Mouse (Mus musculus) ES-E14 (cell line): Measurements from ENCODE around the gene Col25a1. TPM values are rescaled to one million over a fixed set of nuclear protein-coding genes. Genes with fewer than 3 reads are reported as not detected.
A peak's percentile ranks its signal among the peaks of the same experiment; 100 is the strongest.

Source experiments
- DNase-seq: peaks from one replicate; pipeline ENCODE4 v3.0.0-alpha.2; 2013; ENCODE audit warnings: low read depth, low spot score
- H3K27ac ChIP-seq: 2 replicates; pipeline ENCODE4 v1.5.1; 2012; ENCODE audit warnings: low read depth, mild to moderate bottlenecking, low read length, moderate library complexity, mixed read lengths; ENCODE audit not compliant: poor library complexity, insufficient read depth, severe bottlenecking
- H3K36me3 ChIP-seq: 2 replicates; pipeline ENCODE4 v1.6.1; 2012; ENCODE audit warnings: mild to moderate bottlenecking, low read length, moderate library complexity, mixed read lengths; ENCODE audit not compliant: control insufficient read depth, poor library complexity, insufficient read depth, severe bottlenecking
- H3K4me1 ChIP-seq, 2 experiments: fragments of 150-350 bp in 1 of 2; sonication (generic) in 1 of 2; 2 replicates each; pipeline ENCODE4 v1.6.1; 2012; ENCODE audit warnings: low read length in 2 of 2, mild to moderate bottlenecking in 1 of 2, mixed read lengths in 1 of 2; ENCODE audit not compliant: control insufficient read depth in 2 of 2, insufficient read depth in 2 of 2, poor library complexity in 1 of 2
- H3K4me3 ChIP-seq, 2 experiments: fragments of 150-350 bp in 1 of 2; sonication (generic) in 1 of 2; 2 replicates each; pipeline ENCODE4 v1.5.1; 2012; ENCODE audit warnings: low read length in 2 of 2, low read depth in 1 of 2, mild to moderate bottlenecking in 1 of 2, mixed read lengths in 1 of 2; ENCODE audit not compliant: insufficient read depth in 1 of 2, poor library complexity in 1 of 2, severe bottlenecking in 1 of 2
- H3K9ac ChIP-seq: 2 replicates; pipeline ENCODE4 v1.6.1; 2012; ENCODE audit warnings: low read depth, mild to moderate bottlenecking, low read length, mixed read lengths; ENCODE audit not compliant: poor library complexity, insufficient read depth, severe bottlenecking
- H3K9me3 ChIP-seq: fragments of 150-350 bp; sonication (generic); 2 replicates; pipeline ENCODE4 v1.6.1; 2012; ENCODE audit warnings: low read depth, mild to moderate bottlenecking, low read length; ENCODE audit not compliant: control insufficient read depth, insufficient read depth
- CHD2 ChIP-seq: IDR thresholded peaks from 2 replicates; pipeline ENCODE4 v1.6.1; 2014; ENCODE audit warnings: mild to moderate bottlenecking, low read depth, low read length, inconsistent platforms
- HCFC1 ChIP-seq: IDR thresholded peaks from 2 replicates; pipeline ENCODE4 v1.6.1; 2012; ENCODE audit warnings: low read length, inconsistent platforms, borderline replicate concordance; ENCODE audit not compliant: insufficient read depth
- MAFK ChIP-seq: IDR thresholded peaks from 2 replicates; pipeline ENCODE4 v1.6.1; 2014; ENCODE audit warnings: mild to moderate bottlenecking, low read depth, low read length, inconsistent platforms; ENCODE audit not compliant: insufficient read depth
- ZC3H11A ChIP-seq: IDR thresholded peaks from 2 replicates; pipeline ENCODE4 v1.6.1; 2012; ENCODE audit warnings: low read depth, mild to moderate bottlenecking, inconsistent platforms, low read length, borderline replicate concordance
- ZNF384 ChIP-seq: IDR thresholded peaks from 2 replicates; pipeline ENCODE4 v1.6.1; 2012; ENCODE audit warnings: low read depth, low read length, inconsistent platforms
- in situ Hi-C, 2 experiments: fragments of 600-800 bp; cut with MboI; formaldehyde crosslinking; loops; one replicate each; pipeline ENCODE4 v1.15.1; 2025; ENCODE audit warnings: low sequenced_read_pairs in 2 of 2, inconsistent platforms in 1 of 2; ENCODE audit not compliant: unreplicated experiment in 2 of 2
- total RNA-seq: library from RNA; depleted of rRNA; stranded (reverse); fragments of 300-350 nt; gene quantifications from 2 replicates; pipeline ENCODE4 v1.2.3, GENCODE M21; 2012

The Col25a1 gene
- total RNA-seq, 1 experiment = 0.45 TPM

- Histone ChIP-seq H3K9me3 (no peaks in the 10 kb centered on the region), H3K27ac (no peak overlapping the region), H3K4me1 (no peaks in the 10 kb centered on the region), H3K9ac (no peak overlapping the region), H3K4me3 (no peak overlapping the region), H3K36me3 (no peaks in the 10 kb centered on the region)
- in situ Hi-C loops = no loop called here
- TF ChIP-seq ZC3H11A = no peak
- TF ChIP-seq ZNF384 = no peak
- no peak for TF ChIP-seq MAFK
- no peak for TF ChIP-seq CHD2
- TF ChIP-seq HCFC1 = no peak
- no peak for DNase-seq
Measured at GRCm38 (mm10) chr3:130581577-130581976, 450.3 kb downstream of the Col25a1 start.

DNA sequence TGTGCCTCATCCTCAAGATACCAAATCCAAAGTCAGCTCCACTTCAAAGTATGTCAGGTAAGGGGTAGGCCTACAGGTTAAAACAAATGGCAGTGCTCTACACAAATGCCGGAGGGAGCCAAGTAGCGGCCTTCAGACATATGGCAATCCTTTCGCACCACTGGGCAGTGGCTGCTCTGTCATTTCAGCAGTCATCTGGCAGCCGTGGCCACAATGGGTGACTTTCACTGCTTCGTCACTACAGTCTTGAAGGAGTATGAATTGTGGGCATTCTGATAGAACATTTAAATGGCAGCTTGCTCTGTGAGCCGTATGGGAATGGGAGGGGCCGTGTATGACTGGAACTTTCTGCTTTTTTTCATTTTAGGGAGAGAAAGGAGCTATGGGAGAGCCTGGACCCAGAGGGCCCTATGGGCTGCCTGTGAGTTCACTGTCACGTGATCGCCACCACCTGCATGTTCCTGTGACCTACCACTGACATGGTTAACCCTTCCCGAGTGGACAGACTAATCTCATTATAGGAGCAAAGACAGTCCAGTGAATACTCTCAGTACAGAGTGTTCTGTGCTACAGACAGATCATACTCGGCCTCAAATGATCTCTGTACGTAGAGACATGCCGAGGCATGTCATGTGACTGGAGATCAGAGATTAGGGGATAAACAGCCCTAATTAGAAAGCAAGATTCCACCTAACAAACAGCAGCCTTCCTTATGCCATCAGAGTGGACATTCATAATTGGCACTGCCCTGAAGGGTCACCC is 451.8 kb downstream of the Col25a1 start:
- H3K9me3 ChIP-seq = no peaks in the 10 kb centered on the region
- H3K27ac ChIP-seq = no peak overlapping the region
- no peak for DNase-seq
- TF ChIP-seq CHD2 (no peak), ZNF384 (no peak), ZC3H11A (no peak), HCFC1 (no peak), MAFK (no peak)
- no peak overlapping the region for H3K9ac ChIP-seq
- in situ Hi-C loops = no loop called here
- H3K4me1 ChIP-seq = no peaks in the 10 kb centered on the region
- H3K4me3 ChIP-seq = no peak overlapping the region
- no peaks in the 10 kb centered on the region for H3K36me3 ChIP-seq

- DNase-seq = no peak
- Histone ChIP-seq H3K4me1 (no peaks in the 10 kb centered on the region), H3K36me3 (no peaks in the 10 kb centered on the region), H3K27ac (no peak overlapping the region), H3K4me3 (no peak overlapping the region), H3K9ac (no peak overlapping the region), H3K9me3 (no peaks in the 10 kb centered on the region)
- TF ChIP-seq ZNF384 = no peak
- no peak for TF ChIP-seq CHD2
- no peak for TF ChIP-seq ZC3H11A
- in situ Hi-C loops = no loop called here
Measured at GRCm38 (mm10) chr3:130584007-130584406, 452.7 kb downstream of the Col25a1 start.

GRCm38 (mm10) chr3:130595050-130595449 is 463.7 kb downstream of the Col25a1 start:
- no peaks in the 10 kb centered on the region for H3K9me3 ChIP-seq
- H3K4me1 ChIP-seq = no peaks in the 10 kb centered on the region
- DNase-seq = no peak
- TF ChIP-seq MAFK = no peak
- no peak for TF ChIP-seq ZC3H11A
- no peak for TF ChIP-seq CHD2
- TF ChIP-seq HCFC1 = no peak
- no peak for TF ChIP-seq ZNF384
- H3K36me3 ChIP-seq = no peaks in the 10 kb centered on the region
- in situ Hi-C loops = no loop called here
- no peak overlapping the region for H3K4me3 ChIP-seq
- H3K27ac ChIP-seq = no peak overlapping the region
- no peak overlapping the region for H3K9ac ChIP-seq

- peak; percentile 33 for DNase-seq
- no peak for TF ChIP-seq MAFK
- TF ChIP-seq ZC3H11A = no peak
- TF ChIP-seq CHD2 = no peak
- no peak for TF ChIP-seq HCFC1
- TF ChIP-seq ZNF384 = no peak
- in situ Hi-C loops = no loop called here
- Histone ChIP-seq H3K27ac (no peak overlapping the region), H3K36me3 (no peaks in the 10 kb centered on the region), H3K4me1 (peaks cover 0 to 4% of the 10 kb centered on the region in 2 experiments; a peak in 2 of 4 replicates), H3K9me3 (no peaks in the 10 kb centered on the region), H3K4me3 (no peak overlapping the region), H3K9ac (no peak overlapping the region)
Measured at GRCm38 (mm10) chr3:130601491-130601890, 470.2 kb downstream of the Col25a1 start.
